Mouse (Mus musculus): ENCODE results near the gene Irx3. TPM values are rescaled to one million over a fixed set of nuclear protein-coding genes. Genes with fewer than 3 reads are reported as not detected.

The Irx3 gene
- total RNA-seq, 2 experiments from 2014 or later = 30.0 to 41.2 TPM

- DNase-seq = no peak
- intact Hi-C loops (cut with DNase I) = no loop called here
Observed at GRCm38 (mm10) chr8:91749412-91749811, 52.5 kb downstream of the Irx3 start.

Data from heart, postnatal 36 days (tissue).